Mouse (Mus musculus): ENCODE results near the gene Ddx28. TPM values are rescaled to one million over a fixed set of nuclear protein-coding genes. Genes with fewer than 3 reads are reported as not detected.
"Not testable (repeated sequence)": the region's sequence is repeated elsewhere in the genome, so short reads cannot be mapped to it uniquely, and the experiment has no call there.

Gene Ddx28
- polyA plus RNA-seq, 1 experiment from 2014 or later = 22.9 TPM

- H3K4me3 ChIP-seq (replicated peaks) = peak overlapping the region; percentile 93
- peaks cover 14% of the 10 kb centered on the region for H3K4me1 ChIP-seq (replicated peaks)
- H3K9ac ChIP-seq (replicated peaks); H3K9me3 ChIP-seq; H3K27me3 ChIP-seq; H3K27ac ChIP-seq; ATAC-seq (ENCODE audit: insufficient number of reproducible peaks, insufficient read depth, low FRiP score, low TSS enrichment, low read depth): not testable (repeated sequence)
- H3K36me3 ChIP-seq = peaks cover 31% of the 10 kb centered on the region
- peak overlapping the region; percentile 95 for H3K4me2 ChIP-seq
- WGBS = 83% methylated on average over 8 of the region's 8 CpGs
Measured at GRCm38 (mm10) chr8:106012203-106012602, 521 bp upstream of the Ddx28 start.

DNA sequence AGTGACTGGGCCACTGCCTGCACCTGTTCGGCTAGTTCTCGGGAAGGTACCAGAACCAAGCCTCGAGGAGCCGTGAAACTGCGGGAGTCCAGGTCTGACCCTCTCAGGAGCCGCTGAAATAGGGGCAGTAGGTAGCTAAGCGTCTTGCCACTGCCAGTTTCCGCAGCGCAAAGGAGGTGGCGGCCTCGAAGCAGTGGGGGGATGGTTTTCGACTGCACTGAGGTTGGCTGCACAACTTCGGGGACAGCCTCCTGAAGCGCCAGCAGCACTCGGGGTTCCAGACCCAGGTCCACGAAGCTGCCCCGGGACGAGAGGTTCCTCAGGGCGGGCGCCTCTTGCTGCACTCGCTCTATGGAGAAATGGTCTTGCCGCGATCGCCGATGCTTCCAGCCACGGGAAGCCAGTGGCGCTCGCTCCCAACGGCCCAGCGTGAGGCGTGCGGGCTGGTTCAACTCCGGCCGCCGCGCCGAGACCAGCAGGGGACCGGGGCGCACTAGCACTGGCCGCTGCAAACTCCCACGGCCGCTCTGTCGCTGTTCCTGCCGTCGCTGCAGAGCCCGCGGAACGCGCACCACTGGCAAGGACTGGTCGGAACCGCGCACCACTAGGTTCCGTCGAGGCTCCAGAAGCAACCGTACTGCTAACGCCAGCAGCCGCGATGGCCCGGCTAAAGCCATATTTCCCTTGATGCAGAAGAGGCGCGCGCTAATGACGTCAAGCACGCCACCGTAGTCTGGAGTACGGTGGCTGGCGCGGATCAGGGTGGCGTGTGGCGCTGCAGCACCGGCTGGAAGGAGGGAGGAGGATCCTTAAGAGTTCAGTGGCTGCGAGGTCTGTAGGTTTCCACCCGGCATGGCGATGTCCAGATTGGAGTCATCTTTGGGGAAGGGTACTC, 687 bp downstream of the Ddx28 start:
- H3K4me2 ChIP-seq = peak overlapping the region; percentile 95
- H3K27ac ChIP-seq = peak overlapping the region; percentile 64
- ATAC-seq (ENCODE audit: insufficient number of reproducible peaks, insufficient read depth, low FRiP score, low TSS enrichment, low read depth) = peak; percentile 91
- peak overlapping the region; percentile 93 for H3K4me3 ChIP-seq (replicated peaks)
- no peaks in the 10 kb centered on the region for H3K27me3 ChIP-seq
- H3K9ac ChIP-seq (replicated peaks) = peak overlapping the region; percentile 93
- no peaks in the 10 kb centered on the region for H3K9me3 ChIP-seq
- WGBS = 2% methylated on average over 74 of the region's 74 CpGs
- H3K4me1 ChIP-seq (replicated peaks) = peaks cover 14% of the 10 kb centered on the region
- peaks cover 23% of the 10 kb centered on the region; the same call in 1 of the 2 replicates for H3K36me3 ChIP-seq

GRCm38 (mm10) chr8:106007891-106008290, 3.8 kb downstream of the Ddx28 start:
- H3K4me3 ChIP-seq (replicated peaks); H3K9ac ChIP-seq (replicated peaks); H3K9me3 ChIP-seq; H3K27ac ChIP-seq; H3K4me2 ChIP-seq; H3K27me3 ChIP-seq; ATAC-seq (ENCODE audit: insufficient number of reproducible peaks, insufficient read depth, low FRiP score, low TSS enrichment, low read depth): not testable (repeated sequence)
- WGBS = 70% methylated on average over 3 of the region's 3 CpGs
- peaks cover 17% of the 10 kb centered on the region; the same call in 1 of the 2 replicates for H3K36me3 ChIP-seq
- H3K4me1 ChIP-seq (replicated peaks) = peaks cover 14% of the 10 kb centered on the region

DNA sequence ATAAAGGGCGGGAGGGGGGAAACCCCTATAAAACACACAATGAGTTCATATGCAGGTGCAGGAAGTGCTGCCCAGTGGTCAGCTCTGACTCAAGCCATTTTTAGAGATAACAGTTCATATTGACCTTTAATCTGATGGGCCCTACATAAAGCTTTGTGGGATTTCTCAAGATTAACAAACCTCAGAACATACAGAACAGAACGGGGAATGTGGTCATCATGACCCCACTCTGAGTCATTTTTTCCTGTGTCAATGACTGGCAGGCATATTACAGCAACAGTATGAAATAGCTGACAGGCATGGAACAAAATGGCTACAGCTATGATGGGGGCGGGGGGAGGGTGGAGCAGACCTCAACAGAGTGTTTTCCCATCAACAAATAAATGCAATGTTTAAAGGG, 4.5 kb downstream of the Ddx28 start:
- no peak overlapping the region for H3K27ac ChIP-seq
- no peak for ATAC-seq (ENCODE audit: insufficient number of reproducible peaks, insufficient read depth, low FRiP score, low TSS enrichment, low read depth)
- H3K4me3 ChIP-seq (replicated peaks) = no peak overlapping the region
- no peak overlapping the region for H3K9ac ChIP-seq (replicated peaks)
- WGBS = 77% methylated on average over 3 of the region's 3 CpGs
- H3K4me2 ChIP-seq = no peak overlapping the region
- H3K27me3 ChIP-seq = no peaks in the 10 kb centered on the region
- peaks cover 17% of the 10 kb centered on the region; the same call in 1 of the 2 replicates for H3K36me3 ChIP-seq
- peaks cover 14% of the 10 kb centered on the region for H3K4me1 ChIP-seq (replicated peaks)
- no peaks in the 10 kb centered on the region for H3K9me3 ChIP-seq

DNA sequence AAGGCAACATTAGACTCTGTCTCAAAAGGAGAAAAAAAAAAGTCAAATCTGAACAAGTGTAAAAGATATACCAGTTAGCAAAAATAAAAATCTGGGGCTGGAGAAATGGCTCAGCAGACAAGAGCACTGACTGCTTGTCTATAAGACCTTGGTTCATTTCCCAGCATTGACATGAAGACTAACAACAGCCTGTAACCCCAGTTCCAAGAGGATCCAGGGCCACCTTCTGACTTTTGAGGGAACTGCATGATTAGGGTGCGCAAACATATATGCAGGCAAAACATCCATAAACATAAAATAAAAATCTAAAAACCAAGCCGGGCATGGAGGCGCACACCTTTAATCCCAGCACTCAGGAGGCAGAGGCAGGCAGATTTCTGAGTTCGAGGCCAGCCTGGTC, 5.3 kb downstream of the Ddx28 start:
- no peak overlapping the region for H3K4me2 ChIP-seq
- WGBS = 87% methylated on average over 4 of the region's 4 CpGs
- no peaks in the 10 kb centered on the region for H3K27me3 ChIP-seq
- H3K9me3 ChIP-seq = no peaks in the 10 kb centered on the region
- H3K4me3 ChIP-seq (replicated peaks) = no peak overlapping the region
- no peak overlapping the region for H3K27ac ChIP-seq
- peaks cover 17% of the 10 kb centered on the region; the same call in 1 of the 2 replicates for H3K36me3 ChIP-seq
- peaks cover 11% of the 10 kb centered on the region for H3K4me1 ChIP-seq (replicated peaks)
- no peak overlapping the region for H3K9ac ChIP-seq (replicated peaks)
- ATAC-seq (ENCODE audit: insufficient number of reproducible peaks, insufficient read depth, low FRiP score, low TSS enrichment, low read depth) = no peak

DNA sequence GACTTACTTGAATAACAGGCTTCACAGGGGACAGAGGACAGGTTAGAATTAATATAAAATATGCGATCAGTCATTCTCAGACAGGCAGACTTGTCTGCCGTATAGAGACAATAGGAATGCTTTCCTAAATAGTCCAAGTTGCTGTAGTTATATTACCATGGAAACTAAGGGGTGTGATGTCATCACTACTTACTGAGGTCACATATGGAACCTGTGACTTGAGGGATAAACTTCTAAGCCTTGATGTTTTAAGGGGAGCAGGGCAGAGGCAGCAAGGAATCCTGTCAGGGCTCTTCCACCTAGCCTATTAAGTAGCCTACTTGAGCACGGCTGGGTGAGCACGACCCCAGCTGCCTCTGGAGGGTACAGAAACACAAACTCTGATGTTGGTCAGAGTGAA, 5.8 kb downstream of the Ddx28 start, which contains the start of gene Dpep2nb:
Dpep2nb (minus strand) TSS at position 101 of the 400 bp plus-strand sequence.
- Histone ChIP-seq H3K27me3 (no peaks in the 10 kb centered on the region), H3K9me3 (no peaks in the 10 kb centered on the region), H3K9ac (replicated peaks) (no peak within 1 kb of the TSS), H3K4me1 (replicated peaks) (peaks cover 11% of the 10 kb centered on the region), H3K4me2 (no peak within 1 kb of the TSS), H3K36me3 (peaks cover 17% of the 10 kb centered on the region; the same call in 1 of the 2 replicates), H3K4me3 (replicated peaks) (no peak within 1 kb of the TSS), H3K27ac (no peak within 1 kb of the TSS)
- 79% methylated on average over 4 of the region's 4 CpGs for WGBS
- no peak for ATAC-seq (ENCODE audit: insufficient number of reproducible peaks, insufficient read depth, low FRiP score, low TSS enrichment, low read depth)

- H3K4me3 ChIP-seq (replicated peaks) = no peak overlapping the region
- no peak overlapping the region for H3K9ac ChIP-seq (replicated peaks)
- H3K9me3 ChIP-seq = no peaks in the 10 kb centered on the region
- no peaks in the 10 kb centered on the region; the same call in 1 of the 2 replicates for H3K4me1 ChIP-seq (replicated peaks)
- H3K36me3 ChIP-seq = peaks cover 14% of the 10 kb centered on the region; the same call in 1 of the 2 replicates
- no peaks in the 10 kb centered on the region for H3K27me3 ChIP-seq
- no peak overlapping the region for H3K27ac ChIP-seq
- no peak for ATAC-seq (ENCODE audit: insufficient number of reproducible peaks, insufficient read depth, low FRiP score, low TSS enrichment, low read depth)
- H3K4me2 ChIP-seq = no peak overlapping the region
- 82% methylated on average over 8 of the region's 8 CpGs for WGBS
Measured at GRCm38 (mm10) chr8:106004538-106005207, 7.0 kb downstream of the Ddx28 start.

DNA sequence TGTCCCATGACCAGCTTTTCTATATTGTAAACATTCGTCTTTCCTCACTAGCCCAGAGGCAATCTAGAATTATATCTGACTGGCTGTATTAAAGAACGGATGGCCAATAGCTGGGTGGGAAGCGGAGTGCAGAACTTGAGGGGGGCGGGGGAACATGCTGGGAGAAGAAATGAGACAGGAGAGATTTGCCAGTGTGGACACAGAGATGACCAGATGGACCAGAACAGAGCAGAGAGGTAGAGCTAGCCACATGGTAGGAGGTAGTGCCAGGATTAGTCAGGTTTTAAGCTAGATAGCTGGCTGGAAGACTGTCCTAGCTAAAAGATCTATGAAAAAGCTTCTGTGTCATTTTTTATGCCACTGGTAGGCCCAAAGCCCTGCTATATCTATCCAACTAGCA, 9.8 kb downstream of the Ddx28 start:
- H3K4me2 ChIP-seq = no peak overlapping the region
- H3K36me3 ChIP-seq = no peaks in the 10 kb centered on the region
- no peak overlapping the region for H3K9ac ChIP-seq (replicated peaks)
- H3K27ac ChIP-seq = no peak overlapping the region
- 78% methylated on average over 4 of the region's 4 CpGs for WGBS
- no peaks in the 10 kb centered on the region for H3K27me3 ChIP-seq
- no peak overlapping the region for H3K4me3 ChIP-seq (replicated peaks)
- ATAC-seq (ENCODE audit: insufficient number of reproducible peaks, insufficient read depth, low FRiP score, low TSS enrichment, low read depth) = no peak
- H3K9me3 ChIP-seq = no peaks in the 10 kb centered on the region
- H3K4me1 ChIP-seq (replicated peaks) = no peaks in the 10 kb centered on the region

GRCm38 (mm10) chr8:105998971-105999370, 12.7 kb downstream of the Ddx28 start:
- Histone ChIP-seq H3K4me2 (no peak overlapping the region), H3K27ac (no peak overlapping the region), H3K4me3 (replicated peaks) (no peak overlapping the region), H3K27me3 (no peaks in the 10 kb centered on the region), H3K4me1 (replicated peaks) (no peaks in the 10 kb centered on the region), H3K9me3 (no peaks in the 10 kb centered on the region), H3K9ac (replicated peaks) (no peak overlapping the region), H3K36me3 (no peaks in the 10 kb centered on the region)
- ATAC-seq (ENCODE audit: insufficient number of reproducible peaks, insufficient read depth, low FRiP score, low TSS enrichment, low read depth) = no peak
- WGBS = 86% methylated on average over 2 of the region's 2 CpGs

- Histone ChIP-seq H3K27ac (no peak overlapping the region), H3K4me2 (no peak overlapping the region), H3K4me3 (replicated peaks) (no peak overlapping the region), H3K9me3 (no peaks in the 10 kb centered on the region), H3K36me3 (no peaks in the 10 kb centered on the region), H3K27me3 (no peaks in the 10 kb centered on the region), H3K9ac (replicated peaks) (no peak overlapping the region), H3K4me1 (replicated peaks) (0 out of 2 replicates have a peak, but pooled peaks cover under 1% of the 10 kb centered on the region)
- WGBS = 66% methylated on average over 7 of the region's 7 CpGs
- no peak for ATAC-seq (ENCODE audit: insufficient number of reproducible peaks, insufficient read depth, low FRiP score, low TSS enrichment, low read depth)
Measured at GRCm38 (mm10) chr8:105996359-105996758, 15.3 kb downstream of the Ddx28 start.

- H3K27ac ChIP-seq = no peak overlapping the region
- H3K36me3 ChIP-seq = no peaks in the 10 kb centered on the region
- H3K4me1 ChIP-seq (replicated peaks) = peaks cover 6% of the 10 kb centered on the region; the same call in 1 of the 2 replicates
- ATAC-seq (ENCODE audit: insufficient number of reproducible peaks, insufficient read depth, low FRiP score, low TSS enrichment, low read depth) = no peak
- no peak overlapping the region for H3K9ac ChIP-seq (replicated peaks)
- H3K9me3 ChIP-seq = no peaks in the 10 kb centered on the region
- 58% methylated on average over 4 of the region's 4 CpGs for WGBS
- H3K27me3 ChIP-seq = 0 out of 2 replicates have a peak, but pooled peaks cover 3% of the 10 kb centered on the region
- H3K4me3 ChIP-seq (replicated peaks) = no peak overlapping the region
- no peak overlapping the region for H3K4me2 ChIP-seq
Measured at GRCm38 (mm10) chr8:105993226-105993625, 18.5 kb downstream of the Ddx28 start.
